Mouse (Mus musculus): ENCODE data around the gene Prn.

GRCm38 (mm10) chr2:131908351-131908861, 1.4 kb upstream of the Prn start:
- TF ChIP-seq POLR2A (IDR thresholded peaks at IDR 0.05; ENCODE audit: control insufficient read depth, low read depth, low read length) (no peak), CTCF (IDR thresholded peaks at IDR 0.05; ENCODE audit: control insufficient read depth, insufficient read depth, insufficient replicate concordance, low read depth, low read length) (no peak)
